8 mouse cellular contexts compared by ENCODE assay signal in the genomic region with DNA sequence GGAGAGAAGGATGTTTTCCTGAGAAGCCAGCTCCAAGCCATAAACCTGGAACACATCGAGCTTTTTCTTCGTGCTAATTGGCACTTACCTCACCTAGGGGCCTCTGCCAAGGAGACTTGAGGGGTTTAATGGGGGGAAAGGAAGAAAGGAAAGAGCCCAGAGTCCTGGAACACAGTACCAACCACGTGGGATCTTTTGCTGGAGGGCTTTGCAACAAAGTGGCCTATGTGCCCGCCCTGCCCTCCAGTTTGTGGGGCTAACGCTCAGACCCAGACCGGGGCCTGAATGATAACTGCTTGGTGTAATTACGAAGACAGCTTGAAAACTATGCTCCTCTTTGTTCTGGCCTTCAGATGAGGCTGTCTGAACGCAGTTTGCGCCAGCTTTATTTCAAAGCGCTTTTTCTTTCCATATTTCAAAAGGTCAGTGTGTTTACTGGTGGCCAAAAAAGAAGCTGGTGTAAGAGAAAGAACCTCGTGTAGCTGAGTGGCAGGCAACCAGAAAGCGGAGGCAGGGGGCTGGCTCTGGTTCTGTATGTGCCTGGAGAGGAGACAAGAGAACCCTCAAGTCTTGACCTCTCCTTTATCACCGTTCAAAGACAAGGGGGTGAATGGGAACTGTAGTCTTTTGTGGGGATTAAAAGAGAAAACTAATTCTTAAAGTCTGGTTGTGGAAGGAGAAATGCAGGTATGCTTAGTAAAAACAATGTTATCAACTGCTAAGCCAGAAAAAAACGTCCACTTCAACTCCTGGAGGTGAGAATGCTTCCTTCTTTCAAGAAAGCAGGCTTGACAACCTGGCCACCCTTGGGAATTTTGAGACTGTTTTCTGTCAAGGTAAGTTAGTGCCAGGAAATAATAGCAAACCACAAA.
DNase-seq lines count a peak whose midpoint lies in the region; ATAC-seq lines count a peak whose summit lies in the region.

No protein-coding gene starts in this region.

- H3K9ac ChIP-seq in stomach, embryonic 14.5 days (replicated peaks; ENCODE audit: low read depth, low read length), result no peak overlapping the region

- H3K4me1 ChIP-seq in hindbrain, embryonic 10.5 days (replicated peaks), result peaks cover 19% of the 10 kb centered on the region
- H3K4me1 ChIP-seq in limb, embryonic 10.5 days, result peaks cover 23% of the 10 kb centered on the region
- H3K4me1 ChIP-seq in stomach, embryonic 14.5 days (ENCODE audit: control insufficient read depth, insufficient read depth, low read length), result 0 out of 2 replicates have a peak, but pooled peaks cover 12% of the 10 kb centered on the region

- 0 out of 2 replicates have a peak overlapping the region, but pooled peaks have one; percentile 10 for H3K4me2 ChIP-seq in stomach, embryonic 14.5 days (replicated peaks; ENCODE audit: low read depth, low read length)

- H3K4me3 ChIP-seq in hindbrain, embryonic 10.5 days, result no peak overlapping the region
- H3K4me3 ChIP-seq in limb, embryonic 10.5 days, result no peak overlapping the region
- H3K4me3 ChIP-seq in stomach, embryonic 14.5 days (ENCODE audit: low read depth, low read length), result no peak overlapping the region

- H3K36me3 ChIP-seq in hindbrain, embryonic 10.5 days, result no peaks in the 10 kb centered on the region
- no peaks in the 10 kb centered on the region for H3K36me3 ChIP-seq in limb, embryonic 10.5 days
- H3K36me3 ChIP-seq in stomach, embryonic 14.5 days (ENCODE audit: control insufficient read depth, insufficient read depth, low read length), result no peaks in the 10 kb centered on the region

- WGBS in hindbrain, embryonic 10.5 days, result 37% methylated on average over 14 of the region's 14 CpGs
- WGBS in limb, embryonic 10.5 days, result 50% methylated on average over 14 of the region's 14 CpGs
- WGBS in stomach, embryonic 14.5 days, result 48% methylated on average over 14 of the region's 14 CpGs

- ATAC-seq in stomach, embryonic 14.5 days (ENCODE audit: insufficient number of reproducible peaks, insufficient read depth, low FRiP score, low read depth), result no peak

- peak; percentile 10 for DNase-seq in adrenal gland, postnatal 10 days
- DNase-seq in adrenal gland, postnatal 4 days (ENCODE audit: low spot score in 2 of 2), result no peak
- peak; percentile 15 for DNase-seq in embryo, embryonic 10 days (ENCODE audit: low spot score)
- DNase-seq in hindbrain, embryonic 10.5 days (ENCODE audit: low spot score), result peak; percentile 21
- peak; percentile 47 for DNase-seq in limb, embryonic 10.5 days (ENCODE audit: low spot score)
- DNase-seq in spleen, adult 12 weeks (ENCODE audit: low spot score), result no peak
- no peak for DNase-seq in spleen, postnatal 4 days (ENCODE audit: low spot score in 2 of 2)

- peak overlapping the region; percentile 78 for H3K27ac ChIP-seq in hindbrain, embryonic 10.5 days
- H3K27ac ChIP-seq in limb, embryonic 10.5 days, result peak overlapping the region; percentile 77
- H3K27ac ChIP-seq in stomach, embryonic 14.5 days (ENCODE audit: low read length), result peak overlapping the region; percentile 15; the same call in 1 of the 2 replicates

- H3K27me3 ChIP-seq in hindbrain, embryonic 10.5 days (ENCODE audit: insufficient read depth, poor library complexity, severe bottlenecking), result peaks cover 5% of the 10 kb centered on the region; the same call in 1 of the 2 replicates
- H3K27me3 ChIP-seq in limb, embryonic 10.5 days (ENCODE audit: low read depth, poor library complexity, severe bottlenecking), result no peaks in the 10 kb centered on the region
- H3K27me3 ChIP-seq in stomach, embryonic 14.5 days (ENCODE audit: control insufficient read depth, insufficient read depth, low read length), result no peaks in the 10 kb centered on the region

- H3K9me3 ChIP-seq in hindbrain, embryonic 10.5 days, result no peaks in the 10 kb centered on the region
- H3K9me3 ChIP-seq in limb, embryonic 10.5 days (replicated peaks), result no peaks in the 10 kb centered on the region
- no peaks in the 10 kb centered on the region; the same call in 1 of the 2 replicates for H3K9me3 ChIP-seq in stomach, embryonic 14.5 days (ENCODE audit: control insufficient read depth, low read depth, low read length)

Comparison
In these comparisons a context has a peak if more than half of its experiments do, and no peak if none do; other contexts are left out.
1. DNase-seq: peak in adrenal gland, postnatal 10 days (single experiment), embryo, embryonic 10 days (single experiment), hindbrain, embryonic 10.5 days (single experiment) and limb, embryonic 10.5 days (single experiment); none in adrenal gland, postnatal 4 days (0 of 2), spleen, adult 12 weeks (single experiment) and spleen, postnatal 4 days (0 of 2).
2. H3K27ac ChIP-seq: peak in every context shown above with its lines; median percentile 78 in hindbrain, embryonic 10.5 days; 77 in limb, embryonic 10.5 days; 15 in stomach, embryonic 14.5 days.